Mouse (Mus musculus) lung, postnatal 0 days (tissue): ENCODE results near the gene Eef1a1. TPM values are rescaled to one million over a fixed set of nuclear protein-coding genes. Genes with fewer than 3 reads are reported as not detected.

ENCODE experiments used
- ATAC-seq: fragments of 200-750 bp; cut with Nextera tagmentation; 2 replicates; pipeline ENCODE4 v1.8.0; 2017; ENCODE audit warnings: moderate library complexity
- DNase-seq: peaks from one replicate; pipeline ENCODE4 v3.0.0-alpha.2; 2016; ENCODE audit warnings: low spot score
- H3K27ac ChIP-seq: fragments of 300-500 bp; sonication (generic); 2 replicates; pipeline ENCODE4 v1.5.1; 2014; ENCODE audit warnings: antibody characterized with exemption, mild to moderate bottlenecking, low read length, mixed read lengths
- H3K27me3 ChIP-seq: fragments of 300-500 bp; sonication (generic); replicated peaks from 2 replicates; pipeline ENCODE4 v1.6.1; 2014; ENCODE audit warnings: low read length, mixed read lengths; ENCODE audit not compliant: insufficient read depth
- H3K36me3 ChIP-seq: fragments of 300-500 bp; sonication (generic); 2 replicates; pipeline ENCODE4 v1.6.1; 2014; ENCODE audit warnings: low read length, mixed read lengths; ENCODE audit not compliant: insufficient read depth
- H3K4me1 ChIP-seq: fragments of 300-500 bp; sonication (generic); 2 replicates; pipeline ENCODE4 v1.6.1; 2014; ENCODE audit warnings: antibody characterized with exemption, low read depth, low read length, mixed read lengths; ENCODE audit not compliant: insufficient read depth
- H3K4me2 ChIP-seq: fragments of 300-500 bp; sonication (generic); replicated peaks from 2 replicates; pipeline ENCODE4 v1.6.1; 2014; ENCODE audit warnings: low read depth, mild to moderate bottlenecking, low read length, moderate library complexity, mixed read lengths
- H3K4me3 ChIP-seq: fragments of 300-500 bp; sonication (generic); 2 replicates; pipeline ENCODE4 v1.5.1; 2014; ENCODE audit warnings: low read depth, low read length
- H3K9ac ChIP-seq: fragments of 300-500 bp; sonication (generic); replicated peaks from 2 replicates; pipeline ENCODE4 v1.6.1; 2014; ENCODE audit warnings: low read depth, mild to moderate bottlenecking
- H3K9me3 ChIP-seq: fragments of 300-500 bp; sonication (generic); 2 replicates; pipeline ENCODE4 v1.6.1; 2016; ENCODE audit warnings: low read length, mixed read lengths
- CTCF ChIP-seq: IDR thresholded peaks from 2 replicates; pipeline ENCODE4 v1.5.1; 2016; ENCODE audit warnings: antibody characterized with exemption, mild to moderate bottlenecking
- EP300 ChIP-seq: IDR thresholded peaks from 2 replicates; pipeline ENCODE4 v1.6.1; 2016; ENCODE audit warnings: antibody characterized with exemption, mild to moderate bottlenecking, control low read depth
- WGBS: fragments of 180-500 bp; shearing (Covaris S2); extraction: QIAGEN DNeasy Blood & Tissue Kit; methylation state at CpG from one replicate; pipeline ENCODE4 v1.1.7; 2014; 5-methylcytosine and 5-hydroxymethylcytosine counted together
- polyA plus RNA-seq: library from polyadenylated mRNA; unstranded; fragments of >200 nt; fragmentation: Nextera tagmentation; extraction: Ambion mirVana; gene quantifications from 2 replicates; pipeline ENCODE4 v1.2.1, GENCODE M21; 2015

The Eef1a1 gene
- polyA plus RNA-seq, 1 experiment from 2014 or later: 2,930 TPM

- WGBS: 63% methylated on average over 2 of the region's 2 CpGs
- ATAC-seq (no peak), DNase-seq (no peak)
These were observed 14.7 kb downstream of the Eef1a1 start for GRCm38 (mm10) chr9:78474270-78474669.

GRCm38 (mm10) chr9:78473588-78473987 is 15.4 kb downstream of the Eef1a1 start:
- 75% methylated on average over 8 of the region's 8 CpGs for WGBS
- DNase-seq (no peak), ATAC-seq (no peak)
- Histone ChIP-seq H3K9me3 (no peaks in the 10 kb centered on the region), H3K36me3 (peaks cover 25% of the 10 kb centered on the region), H3K9ac (no peak overlapping the region), H3K4me3 (no peak overlapping the region), H3K27me3 (no peaks in the 10 kb centered on the region), H3K4me2 (no peak overlapping the region), H3K4me1 (no peaks in the 10 kb centered on the region), H3K27ac (no peak overlapping the region)
- TF ChIP-seq CTCF: no peak
- no peak for TF ChIP-seq EP300

More at GRCm38 (mm10) chr9:78474270-78474669, 14.7 kb downstream of the Eef1a1 start:
- no peak for TF ChIP-seq EP300
- TF ChIP-seq CTCF: no peak
- Histone ChIP-seq H3K4me1 (no peaks in the 10 kb centered on the region), H3K36me3 (peaks cover 27% of the 10 kb centered on the region), H3K4me3 (no peak overlapping the region), H3K9ac (no peak overlapping the region), H3K4me2 (no peak overlapping the region), H3K27ac (no peak overlapping the region), H3K27me3 (no peaks in the 10 kb centered on the region), H3K9me3 (no peaks in the 10 kb centered on the region)

- no peak for DNase-seq
- 95% methylated on average over 3 of the region's 3 CpGs for WGBS
- ATAC-seq: no peak
These were observed 23.2 kb downstream of the Eef1a1 start for GRCm38 (mm10) chr9:78465725-78466124.

GRCm38 (mm10) chr9:78463337-78463736 is 25.6 kb downstream of the Eef1a1 start:
- H3K9ac ChIP-seq: no peak overlapping the region
- ATAC-seq: no peak
- DNase-seq: no peak
- TF ChIP-seq EP300 (no peak), CTCF (no peak)
- H3K4me2 ChIP-seq: no peak overlapping the region
- H3K27me3 ChIP-seq: no peaks in the 10 kb centered on the region
- peaks cover 23% of the 10 kb centered on the region; the same call in 1 of the 2 replicates for H3K36me3 ChIP-seq
- no peak overlapping the region for H3K27ac ChIP-seq
- no peaks in the 10 kb centered on the region for H3K4me1 ChIP-seq
- no peaks in the 10 kb centered on the region for H3K9me3 ChIP-seq
- WGBS: 86% methylated on average over 4 of the region's 4 CpGs
- H3K4me3 ChIP-seq: no peak overlapping the region

More at GRCm38 (mm10) chr9:78465725-78466124, 23.2 kb downstream of the Eef1a1 start:
- H3K27ac ChIP-seq: no peak overlapping the region
- no peaks in the 10 kb centered on the region for H3K4me1 ChIP-seq
- no peak overlapping the region for H3K9ac ChIP-seq
- H3K9me3 ChIP-seq: no peaks in the 10 kb centered on the region
- H3K27me3 ChIP-seq: no peaks in the 10 kb centered on the region
- TF ChIP-seq EP300: no peak
- no peak for TF ChIP-seq CTCF
- H3K4me2 ChIP-seq: no peak overlapping the region
- H3K4me3 ChIP-seq: no peak overlapping the region
- H3K36me3 ChIP-seq: peaks cover 26% of the 10 kb centered on the region

- TF ChIP-seq EP300: no peak
- DNase-seq: no peak
These were observed 31.9 kb downstream of the Eef1a1 start for GRCm38 (mm10) chr9:78457026-78457425.

GRCm38 (mm10) chr9:78451382-78451781 is 37.6 kb downstream of the Eef1a1 start:
- Histone ChIP-seq H3K9me3 (no peaks in the 10 kb centered on the region), H3K4me3 (no peak overlapping the region), H3K27ac (no peak overlapping the region), H3K4me2 (no peak overlapping the region), H3K27me3 (no peaks in the 10 kb centered on the region), H3K9ac (no peak overlapping the region), H3K4me1 (peaks cover 5% of the 10 kb centered on the region; the same call in 1 of the 2 replicates), H3K36me3 (peaks cover 5% of the 10 kb centered on the region; the same call in 1 of the 2 replicates)
- DNase-seq (peak; percentile 31), ATAC-seq (no peak)
- TF ChIP-seq EP300: no peak
- no peak for TF ChIP-seq CTCF
- WGBS: 63% methylated on average over 4 of the region's 4 CpGs

More at GRCm38 (mm10) chr9:78457026-78457425, 31.9 kb downstream of the Eef1a1 start:
- 91% methylated on average over 8 of the region's 8 CpGs for WGBS
- Histone ChIP-seq H3K27me3 (no peaks in the 10 kb centered on the region), H3K27ac (no peak overlapping the region), H3K4me1 (no peaks in the 10 kb centered on the region), H3K4me2 (no peak overlapping the region), H3K9me3 (no peaks in the 10 kb centered on the region), H3K36me3 (peaks cover 26% of the 10 kb centered on the region; the same call in 1 of the 2 replicates), H3K4me3 (no peak overlapping the region), H3K9ac (no peak overlapping the region)
- no peak for ATAC-seq

- H3K4me2 ChIP-seq: no peak overlapping the region
- no peak overlapping the region for H3K27ac ChIP-seq
- no peak overlapping the region for H3K9ac ChIP-seq
- no peaks in the 10 kb centered on the region for H3K9me3 ChIP-seq
- H3K36me3 ChIP-seq: peaks cover 5% of the 10 kb centered on the region; the same call in 1 of the 2 replicates
- TF ChIP-seq CTCF (no peak), EP300 (no peak)
- no peak for ATAC-seq
- H3K4me3 ChIP-seq: no peak overlapping the region
- H3K4me1 ChIP-seq: peaks cover 5% of the 10 kb centered on the region; the same call in 1 of the 2 replicates
- H3K27me3 ChIP-seq: no peaks in the 10 kb centered on the region
- no peak for DNase-seq
- 77% methylated on average over 5 of the region's 5 CpGs for WGBS
These were observed 38.5 kb downstream of the Eef1a1 start for GRCm38 (mm10) chr9:78450404-78450803.
